Mouse (Mus musculus) intestine, embryonic 14.5 days (tissue): ENCODE measurements at regions not wholly inside any gene's neighbourhood (a gene's known extent, or its start where the extent isn't known, plus 50 kb on each side); places are given as distances from the start of the nearest gene placed in this dataset.

Experiments used
- ATAC-seq: fragments of 200-750 bp; cut with Nextera tagmentation; replicated peaks from 2 replicates; pipeline ENCODE4 v1.8.0; 2017; ENCODE audit warnings: low read depth, moderate number of reproducible peaks, moderate TSS enrichment, moderate library complexity; ENCODE audit not compliant: low FRiP score, low TSS enrichment
- DNase-seq: peaks from one replicate; pipeline ENCODE4 v3.0.0-alpha.2; 2018; ENCODE audit warnings: low spot score
- H3K27ac ChIP-seq: fragments of 300-500 bp; sonication (generic); 2 replicates; pipeline ENCODE4 v1.5.1; 2014; ENCODE audit warnings: low read depth, mild to moderate bottlenecking, control low read depth
- H3K27me3 ChIP-seq: fragments of 300-500 bp; sonication (generic); replicated peaks from 2 replicates; pipeline ENCODE4 v1.6.1; 2014; ENCODE audit warnings: low read length, control low read depth; ENCODE audit not compliant: control insufficient read depth, insufficient read depth
- H3K36me3 ChIP-seq: fragments of 300-500 bp; sonication (generic); 2 replicates; pipeline ENCODE4 v1.6.1; 2014; ENCODE audit warnings: low read length, control low read depth; ENCODE audit not compliant: control insufficient read depth, insufficient read depth
- H3K4me1 ChIP-seq: fragments of 300-500 bp; sonication (generic); replicated peaks from 2 replicates; pipeline ENCODE4 v1.6.1; 2014; ENCODE audit warnings: low read length, control low read depth, mixed read lengths; ENCODE audit not compliant: control insufficient read depth, insufficient read depth
- H3K4me2 ChIP-seq: fragments of 300-500 bp; sonication (generic); 2 replicates; pipeline ENCODE4 v1.6.1; 2014; ENCODE audit warnings: low read length
- H3K4me3 ChIP-seq: fragments of 300-500 bp; sonication (generic); 2 replicates; pipeline ENCODE4 v1.5.1; 2014; ENCODE audit warnings: low read depth, low read length, control low read depth, mixed read lengths
- H3K9ac ChIP-seq: fragments of 300-500 bp; sonication (generic); 2 replicates; pipeline ENCODE4 v1.6.1; 2014; ENCODE audit warnings: mild to moderate bottlenecking, low read length
- H3K9me3 ChIP-seq: fragments of 300-500 bp; sonication (generic); 2 replicates; pipeline ENCODE4 v1.6.1; 2016; ENCODE audit warnings: low read length, control low read depth; ENCODE audit not compliant: control insufficient read depth
- WGBS: fragments of 180-500 bp; shearing (Covaris S2); extraction: QIAGEN DNeasy Blood & Tissue Kit; methylation state at CpG from one replicate; pipeline ENCODE4 v1.1.7; 2014; 5-methylcytosine and 5-hydroxymethylcytosine counted together

- H3K36me3 ChIP-seq, result no peaks in the 10 kb centered on the region
- no peak overlapping the region for H3K4me3 ChIP-seq
- H3K9me3 ChIP-seq, result no peaks in the 10 kb centered on the region
- H3K4me1 ChIP-seq, result no peaks in the 10 kb centered on the region
- 60% methylated on average over 2 of the region's 2 CpGs for WGBS
- H3K27ac ChIP-seq, result no peak overlapping the region
- DNase-seq, result no peak
- ATAC-seq, result no peak
- no peak overlapping the region for H3K4me2 ChIP-seq
- no peaks in the 10 kb centered on the region for H3K27me3 ChIP-seq
- no peak overlapping the region for H3K9ac ChIP-seq
These were observed 269.9 kb upstream of the Ncam1 start for GRCm38 (mm10) chr9:50068576-50068975.

GRCm38 (mm10) chr9:50067729-50068225 is 269.1 kb upstream of the Ncam1 start:
- no peak for ATAC-seq
- 79% methylated on average over 3 of the region's 3 CpGs for WGBS
- H3K27ac ChIP-seq, result no peak overlapping the region

DNA sequence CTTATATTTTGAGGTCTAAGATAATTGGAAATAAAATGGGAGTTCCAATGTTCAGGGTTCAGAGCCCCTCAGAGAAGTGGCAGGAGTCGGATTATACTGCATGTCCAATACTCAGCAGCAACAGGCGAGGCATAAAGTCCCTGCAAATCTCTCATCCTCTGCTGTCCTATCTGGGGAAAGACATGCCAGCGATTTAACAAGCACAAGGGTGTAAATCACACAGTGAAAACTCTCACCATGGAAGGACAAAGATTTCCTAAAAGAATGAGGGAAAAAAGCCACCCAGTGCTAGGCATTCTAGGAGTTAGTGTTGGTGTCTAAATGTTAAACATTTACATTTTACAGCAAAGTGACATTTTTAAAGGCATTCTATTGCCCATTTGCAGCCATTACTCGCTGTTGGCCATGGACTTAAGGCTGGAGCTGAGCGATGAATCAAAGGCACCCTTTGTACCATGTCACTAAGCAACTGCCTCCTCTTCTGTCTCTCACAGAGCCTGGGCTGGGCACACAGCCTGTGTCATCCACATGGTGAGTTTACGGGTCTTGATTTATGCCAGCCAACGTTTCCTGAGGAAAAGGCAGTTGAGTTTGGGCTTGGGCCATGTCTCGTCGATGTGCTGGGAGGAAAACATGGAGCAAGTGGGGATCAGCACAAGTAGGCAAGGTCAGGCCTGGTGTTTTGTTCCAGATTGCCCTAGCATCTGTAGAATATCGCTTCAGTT is 265.9 kb upstream of the Ncam1 start:
- H3K9ac ChIP-seq, result no peak overlapping the region
- no peak overlapping the region for H3K4me2 ChIP-seq
- H3K27ac ChIP-seq, result no peak overlapping the region
- H3K4me1 ChIP-seq, result no peaks in the 10 kb centered on the region
- 74% methylated on average over 10 of the region's 10 CpGs for WGBS
- H3K9me3 ChIP-seq, result no peaks in the 10 kb centered on the region
- H3K27me3 ChIP-seq, result no peaks in the 10 kb centered on the region
- no peaks in the 10 kb centered on the region for H3K36me3 ChIP-seq
- ATAC-seq (no peak), DNase-seq (no peak)
- no peak overlapping the region for H3K4me3 ChIP-seq

More at GRCm38 (mm10) chr9:50067729-50068225, 269.1 kb upstream of the Ncam1 start:
- Histone ChIP-seq H3K4me3 (no peak overlapping the region), H3K9ac (no peak overlapping the region), H3K4me2 (no peak overlapping the region), H3K4me1 (no peaks in the 10 kb centered on the region), H3K27me3 (no peaks in the 10 kb centered on the region), H3K36me3 (no peaks in the 10 kb centered on the region), H3K9me3 (no peaks in the 10 kb centered on the region)
- no peak for DNase-seq

DNA sequence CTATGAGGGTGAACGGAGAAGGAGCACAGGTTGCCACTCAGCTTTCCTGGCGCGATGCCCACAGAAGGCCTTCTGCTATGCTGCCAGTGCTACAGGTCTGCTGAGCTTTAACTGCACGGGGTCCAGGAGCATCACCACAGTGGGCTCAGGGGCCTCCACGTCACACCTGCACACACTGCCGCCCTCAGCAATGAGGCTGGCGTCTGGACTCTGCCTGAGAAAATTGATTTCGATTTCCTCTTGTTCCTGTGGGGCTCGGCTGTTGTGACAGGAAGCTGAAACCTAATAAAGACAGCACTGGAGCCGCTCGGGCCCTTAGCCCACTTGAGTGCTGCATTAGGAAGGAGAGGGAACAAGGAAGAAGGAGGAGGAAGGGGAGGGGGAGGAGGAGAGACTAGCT is 239.5 kb upstream of the Ncam1 start:
- ATAC-seq, result no peak
- no peak for DNase-seq
- Histone ChIP-seq H3K9ac (no peak overlapping the region), H3K4me1 (peaks cover 5% of the 10 kb centered on the region), H3K4me3 (no peak overlapping the region), H3K4me2 (no peak overlapping the region), H3K27ac (peak overlapping the region; percentile 27; the same call in 1 of the 2 replicates), H3K9me3 (no peaks in the 10 kb centered on the region), H3K36me3 (no peaks in the 10 kb centered on the region), H3K27me3 (no peaks in the 10 kb centered on the region)
- WGBS, result 34% methylated on average over 11 of the region's 11 CpGs

DNA sequence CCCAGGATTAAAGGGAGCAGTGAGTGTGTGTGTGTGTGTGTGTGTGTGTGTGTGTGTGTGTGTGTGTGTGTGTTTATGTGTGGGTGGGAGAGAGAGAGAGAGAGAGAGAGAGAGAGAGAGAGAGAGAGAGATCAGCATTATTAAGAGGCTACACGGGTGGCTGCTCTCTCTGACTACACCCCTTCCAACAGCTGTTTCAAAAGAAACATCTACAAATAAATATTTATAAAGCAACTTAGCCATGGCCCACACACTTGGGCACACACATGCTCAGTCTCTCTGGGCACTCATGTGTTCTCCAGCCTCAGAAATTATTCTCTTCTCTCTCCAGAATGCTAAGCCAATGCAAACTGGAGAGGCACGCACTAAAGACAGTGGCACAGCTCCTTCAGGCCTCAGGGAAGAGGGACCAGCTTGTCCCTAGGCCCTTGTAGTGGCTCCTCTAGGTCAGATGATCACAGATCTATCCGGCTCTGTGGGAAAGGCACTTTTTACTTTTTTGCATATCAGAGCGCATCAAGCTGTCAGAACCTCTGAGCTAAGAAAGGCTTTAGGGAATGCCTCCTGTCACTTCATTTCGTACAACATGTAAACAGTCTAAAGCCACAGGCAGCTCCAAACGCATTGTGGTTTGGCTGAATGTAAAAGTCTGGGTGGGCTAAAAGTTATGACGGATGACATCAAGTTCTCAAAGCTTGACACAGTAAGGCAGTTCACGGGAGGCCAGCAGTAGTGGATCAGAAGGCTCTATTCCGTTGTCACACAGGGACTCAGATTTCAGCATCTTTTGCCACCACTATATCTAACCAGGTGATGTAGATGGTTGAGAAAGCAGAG is 233.8 kb upstream of the Ncam1 start:
- DNase-seq (no peak), ATAC-seq (no peak; the same call in 1 of the 2 replicates)
- H3K4me2 ChIP-seq, result no peak overlapping the region
- H3K9me3 ChIP-seq, result no peaks in the 10 kb centered on the region
- H3K9ac ChIP-seq, result no peak overlapping the region
- H3K27me3 ChIP-seq, result no peaks in the 10 kb centered on the region
- H3K4me1 ChIP-seq, result peaks cover 6% of the 10 kb centered on the region; the same call in 1 of the 2 replicates
- no peaks in the 10 kb centered on the region for H3K36me3 ChIP-seq
- H3K27ac ChIP-seq, result peak overlapping the region; percentile 73
- 47% methylated on average over 9 of the region's 9 CpGs for WGBS
- no peak overlapping the region for H3K4me3 ChIP-seq

DNA sequence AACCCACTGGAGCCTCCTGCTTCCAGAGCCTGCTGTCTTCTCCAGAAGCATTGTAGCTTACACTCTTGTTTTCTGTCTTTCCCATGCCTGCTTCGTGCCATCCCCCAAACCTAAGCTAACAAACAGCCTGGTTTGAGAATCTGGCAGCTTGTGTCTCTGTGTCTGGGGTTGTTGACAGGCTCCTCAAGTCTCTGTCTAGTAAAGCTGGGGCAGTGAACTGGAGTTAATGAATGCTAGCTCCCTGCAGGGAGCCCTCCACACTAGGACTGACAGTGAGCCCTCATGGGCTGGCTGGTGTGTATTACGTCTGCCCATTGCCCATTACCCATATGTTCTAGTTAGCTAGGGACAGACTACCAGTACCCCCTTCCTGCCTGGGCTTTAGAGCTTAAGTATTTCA is 232.6 kb upstream of the Ncam1 start:
- Histone ChIP-seq H3K36me3 (no peaks in the 10 kb centered on the region), H3K27ac (no peak overlapping the region), H3K4me2 (no peak overlapping the region), H3K9ac (no peak overlapping the region), H3K27me3 (no peaks in the 10 kb centered on the region), H3K9me3 (no peaks in the 10 kb centered on the region), H3K4me3 (no peak overlapping the region), H3K4me1 (peaks cover 6% of the 10 kb centered on the region; the same call in 1 of the 2 replicates)
- WGBS, result 70% methylated on average over 2 of the region's 2 CpGs
- ATAC-seq (no peak), DNase-seq (no peak)

- Histone ChIP-seq H3K4me3 (no peak overlapping the region), H3K4me1 (peaks cover 6% of the 10 kb centered on the region; the same call in 1 of the 2 replicates), H3K9me3 (no peaks in the 10 kb centered on the region), H3K27ac (no peak overlapping the region), H3K36me3 (no peaks in the 10 kb centered on the region), H3K4me2 (no peak overlapping the region), H3K27me3 (no peaks in the 10 kb centered on the region), H3K9ac (no peak overlapping the region)
- DNase-seq, result peak; percentile 68
- ATAC-seq, result no peak
- 41% methylated on average over 3 of the region's 3 CpGs for WGBS
These were observed 230.3 kb upstream of the Ncam1 start for GRCm38 (mm10) chr9:50029030-50029429.

DNA sequence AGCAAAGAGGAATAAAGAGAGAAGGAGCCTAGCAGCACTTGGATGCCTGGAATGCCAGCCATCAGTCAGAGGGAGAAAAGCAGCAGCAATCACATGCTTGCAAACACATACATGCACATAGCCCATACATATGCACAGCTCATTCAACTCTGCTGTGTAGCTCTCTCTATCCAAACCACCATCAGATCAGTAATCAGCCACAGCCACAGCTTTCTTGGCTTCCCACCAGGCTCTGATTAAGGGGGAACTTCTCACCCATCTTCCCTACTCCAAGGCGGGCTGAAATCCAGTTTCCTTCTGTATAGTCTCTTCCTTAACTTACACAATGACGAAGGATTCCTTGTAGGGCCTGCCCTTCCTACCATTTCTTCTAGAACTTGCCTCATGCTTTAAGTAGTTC is 229.8 kb upstream of the Ncam1 start:
- WGBS, result 86% methylated on average over 2 of the region's 2 CpGs

More for the DNA sequence above, 229.8 kb upstream of the Ncam1 start:
- H3K4me2 ChIP-seq, result no peak overlapping the region
- no peak overlapping the region for H3K9ac ChIP-seq
- no peak overlapping the region for H3K4me3 ChIP-seq
- H3K4me1 ChIP-seq, result peaks cover 6% of the 10 kb centered on the region; the same call in 1 of the 2 replicates
- DNase-seq (no peak), ATAC-seq (no peak)
- no peaks in the 10 kb centered on the region for H3K27me3 ChIP-seq
- no peak overlapping the region for H3K27ac ChIP-seq
- no peaks in the 10 kb centered on the region for H3K9me3 ChIP-seq
- H3K36me3 ChIP-seq, result no peaks in the 10 kb centered on the region
